Mouse (Mus musculus): ENCODE data around the gene Rpa2.

Rpa2 gene

GRCm38 (mm10) chr4:132805146-132805545 lies 37.0 kb downstream of the Rpa2 start:
- DNase-seq: no peak

GRCm38 (mm10) chr4:132805599-132806197 lies 37.6 kb downstream of the Rpa2 start:
- no peak for DNase-seq

GRCm38 (mm10) chr4:132806620-132807191 lies 38.6 kb downstream of the Rpa2 start:
- no peak for DNase-seq

- no peak for DNase-seq
Observed at GRCm38 (mm10) chr4:132807771-132808641, 39.9 kb downstream of the Rpa2 start.

GRCm38 (mm10) chr4:132809621-132810020 lies 41.5 kb downstream of the Rpa2 start:
- no peak for DNase-seq

- no peak for DNase-seq
Observed at GRCm38 (mm10) chr4:132816404-132816803, 48.3 kb downstream of the Rpa2 start.

- DNase-seq: no peak
Observed at GRCm38 (mm10) chr4:132816855-132817254, 48.7 kb downstream of the Rpa2 start.

GRCm38 (mm10) chr4:132818442-132818841 lies 50.3 kb downstream of the Rpa2 start:
- no peak for DNase-seq

GRCm38 (mm10) chr4:132823614-132824366 lies 55.7 kb downstream of the Rpa2 start:
- DNase-seq: peak; percentile 92

Data from thymus, postnatal 4 days (tissue).